Mouse (Mus musculus) forebrain, embryonic 16.5 days (tissue): ENCODE results near the gene Rai14. TPM values are rescaled to one million over a fixed set of nuclear protein-coding genes. Genes with fewer than 3 reads are reported as not detected.

Experiments
- ATAC-seq: fragments of 200-750 bp; cut with Nextera tagmentation; 2 replicates; pipeline ENCODE4 v1.8.0; 2017; ENCODE audit warnings: mild to moderate bottlenecking, moderate library complexity
- H3K27ac ChIP-seq: fragments of 300-500 bp; sonication (generic); 2 replicates; pipeline ENCODE4 v1.5.1; 2014; ENCODE audit warnings: low read length, control low read depth
- H3K27me3 ChIP-seq: fragments of 300-500 bp; sonication (generic); replicated peaks from 2 replicates; pipeline ENCODE4 v1.6.1; 2014; ENCODE audit warnings: low read length; ENCODE audit not compliant: control insufficient read depth, insufficient read depth
- H3K36me3 ChIP-seq: fragments of 300-500 bp; sonication (generic); 2 replicates; pipeline ENCODE4 v1.6.1; 2014; ENCODE audit not compliant: control insufficient read depth, insufficient read depth
- H3K4me1 ChIP-seq: fragments of 300-500 bp; sonication (generic); replicated peaks from 2 replicates; pipeline ENCODE4 v1.6.1; 2014; ENCODE audit warnings: low read length; ENCODE audit not compliant: control insufficient read depth, insufficient read depth
- H3K4me2 ChIP-seq: fragments of 300-500 bp; sonication (generic); 2 replicates; pipeline ENCODE4 v1.6.1; 2014; ENCODE audit warnings: mild to moderate bottlenecking, low read length, control low read depth
- H3K4me3 ChIP-seq: fragments of 300-500 bp; sonication (generic); replicated peaks from 2 replicates; pipeline ENCODE4 v1.5.1; 2014; ENCODE audit warnings: mild to moderate bottlenecking, low read length, control low read depth
- H3K9ac ChIP-seq: fragments of 300-500 bp; sonication (generic); replicated peaks from 2 replicates; pipeline ENCODE4 v1.6.1; 2014; ENCODE audit warnings: low read depth, low read length, control low read depth
- H3K9me3 ChIP-seq: fragments of 300-500 bp; sonication (generic); 2 replicates; pipeline ENCODE4 v1.6.1; 2016; ENCODE audit warnings: low read length; ENCODE audit not compliant: control insufficient read depth
- WGBS: fragments of 180-500 bp; shearing (Covaris S2); extraction: QIAGEN DNeasy Blood & Tissue Kit; methylation state at CpG from one replicate; pipeline ENCODE4 v1.1.7; 2014; 5-methylcytosine and 5-hydroxymethylcytosine counted together
- polyA plus RNA-seq: library from polyadenylated mRNA; unstranded; fragments of >200 nt; fragmentation: Nextera tagmentation; extraction: Ambion mirVana; gene quantifications from 2 replicates; pipeline ENCODE4 v1.2.1, GENCODE M21; 2015

Gene Rai14
- polyA plus RNA-seq, 1 experiment from 2014 or later, result 33.3 TPM

- H3K4me3 ChIP-seq, result no peak overlapping the region
- H3K27ac ChIP-seq, result no peak overlapping the region
- no peak overlapping the region for H3K4me2 ChIP-seq
- H3K9ac ChIP-seq, result no peak overlapping the region
- WGBS, result 72% methylated on average over 4 of the region's 4 CpGs
- H3K4me1 ChIP-seq, result peaks cover 3% of the 10 kb centered on the region; the same call in 1 of the 2 replicates
- no peaks in the 10 kb centered on the region for H3K36me3 ChIP-seq
- H3K9me3 ChIP-seq, result no peaks in the 10 kb centered on the region
- no peak for ATAC-seq
- no peaks in the 10 kb centered on the region for H3K27me3 ChIP-seq
Observed at GRCm38 (mm10) chr15:10671868-10672267, 42.6 kb downstream of the Rai14 start.

- no peak overlapping the region for H3K27ac ChIP-seq
- WGBS, result 84% methylated on average over 7 of the region's 7 CpGs
- no peak overlapping the region for H3K4me2 ChIP-seq
- no peak overlapping the region for H3K9ac ChIP-seq
- H3K9me3 ChIP-seq, result no peaks in the 10 kb centered on the region
- no peaks in the 10 kb centered on the region for H3K27me3 ChIP-seq
- peaks cover 3% of the 10 kb centered on the region; the same call in 1 of the 2 replicates for H3K4me1 ChIP-seq
- H3K36me3 ChIP-seq, result no peaks in the 10 kb centered on the region
- H3K4me3 ChIP-seq, result no peak overlapping the region
- ATAC-seq, result no peak
Observed at GRCm38 (mm10) chr15:10670107-10670506, 44.3 kb downstream of the Rai14 start.

GRCm38 (mm10) chr15:10668120-10668900 is 46.1 kb downstream of the Rai14 start:
- H3K27me3 ChIP-seq, result no peaks in the 10 kb centered on the region
- ATAC-seq, result no peak
- H3K27ac ChIP-seq, result no peak overlapping the region

GRCm38 (mm10) chr15:10665816-10666215 is 48.6 kb downstream of the Rai14 start:
- H3K4me3 ChIP-seq, result no peak overlapping the region
- H3K27ac ChIP-seq, result no peak overlapping the region
- 82% methylated on average over 8 of the region's 8 CpGs for WGBS
- H3K9me3 ChIP-seq, result no peaks in the 10 kb centered on the region
- 0 out of 2 replicates have a peak, but pooled peaks cover 4% of the 10 kb centered on the region for H3K4me1 ChIP-seq
- no peaks in the 10 kb centered on the region for H3K36me3 ChIP-seq
- ATAC-seq, result no peak
- no peak overlapping the region for H3K9ac ChIP-seq
- no peaks in the 10 kb centered on the region for H3K27me3 ChIP-seq
- H3K4me2 ChIP-seq, result no peak overlapping the region

More at GRCm38 (mm10) chr15:10668120-10668900, 46.1 kb downstream of the Rai14 start:
- H3K4me2 ChIP-seq, result no peak overlapping the region
- H3K36me3 ChIP-seq, result no peaks in the 10 kb centered on the region
- no peak overlapping the region for H3K9ac ChIP-seq
- H3K9me3 ChIP-seq, result no peaks in the 10 kb centered on the region
- 68% methylated on average over 10 of the region's 10 CpGs for WGBS
- no peaks in the 10 kb centered on the region for H3K4me1 ChIP-seq
- H3K4me3 ChIP-seq, result no peak overlapping the region

- Histone ChIP-seq H3K27me3 (no peaks in the 10 kb centered on the region), H3K36me3 (no peaks in the 10 kb centered on the region), H3K27ac (no peak overlapping the region), H3K9ac (no peak overlapping the region), H3K4me2 (no peak overlapping the region), H3K4me1 (0 out of 2 replicates have a peak, but pooled peaks cover 4% of the 10 kb centered on the region), H3K4me3 (no peak overlapping the region), H3K9me3 (no peaks in the 10 kb centered on the region)
- ATAC-seq, result no peak
- 92% methylated on average over 5 of the region's 5 CpGs for WGBS
Observed at GRCm38 (mm10) chr15:10664529-10664898, 49.9 kb downstream of the Rai14 start.

- H3K9me3 ChIP-seq, result no peaks in the 10 kb centered on the region
- 0 out of 2 replicates have a peak, but pooled peaks cover 4% of the 10 kb centered on the region for H3K4me1 ChIP-seq
- 78% methylated on average over 5 of the region's 5 CpGs for WGBS
- H3K9ac ChIP-seq, result no peak overlapping the region
- ATAC-seq, result no peak
- no peak overlapping the region for H3K4me3 ChIP-seq
- H3K27ac ChIP-seq, result no peak overlapping the region
- H3K27me3 ChIP-seq, result no peaks in the 10 kb centered on the region
- H3K4me2 ChIP-seq, result no peak overlapping the region
- no peaks in the 10 kb centered on the region for H3K36me3 ChIP-seq
Observed at GRCm38 (mm10) chr15:10663793-10664528, 50.5 kb downstream of the Rai14 start.

GRCm38 (mm10) chr15:10661961-10662606 is 52.3 kb downstream of the Rai14 start:
- 36% methylated on average over 3 of the region's 3 CpGs for WGBS
- no peak overlapping the region for H3K27ac ChIP-seq

GRCm38 (mm10) chr15:10658803-10659202 is 55.6 kb downstream of the Rai14 start:
- H3K36me3 ChIP-seq, result 0 out of 2 replicates have a peak, but pooled peaks cover 3% of the 10 kb centered on the region
- H3K4me3 ChIP-seq, result no peak overlapping the region
- ATAC-seq, result no peak
- no peak overlapping the region for H3K9ac ChIP-seq
- no peaks in the 10 kb centered on the region for H3K9me3 ChIP-seq
- peaks cover 14% of the 10 kb centered on the region for H3K4me1 ChIP-seq
- no peak overlapping the region for H3K4me2 ChIP-seq
- WGBS, result 89% methylated on average over 2 of the region's 2 CpGs
- H3K27ac ChIP-seq, result no peak overlapping the region
- no peaks in the 10 kb centered on the region for H3K27me3 ChIP-seq

More at GRCm38 (mm10) chr15:10661961-10662606, 52.3 kb downstream of the Rai14 start:
- Histone ChIP-seq H3K36me3 (0 out of 2 replicates have a peak, but pooled peaks cover 3% of the 10 kb centered on the region), H3K9ac (no peak overlapping the region), H3K4me2 (no peak overlapping the region), H3K27me3 (no peaks in the 10 kb centered on the region), H3K4me1 (0 out of 2 replicates have a peak, but pooled peaks cover 4% of the 10 kb centered on the region), H3K9me3 (no peaks in the 10 kb centered on the region), H3K4me3 (no peak overlapping the region)
- ATAC-seq, result peak; percentile 65

GRCm38 (mm10) chr15:10656146-10656545 is 58.3 kb downstream of the Rai14 start:
- Histone ChIP-seq H3K27ac (peak overlapping the region; percentile 77), H3K27me3 (no peaks in the 10 kb centered on the region), H3K9ac (no peak overlapping the region), H3K9me3 (no peaks in the 10 kb centered on the region), H3K4me2 (no peak overlapping the region), H3K4me1 (peaks cover 10% of the 10 kb centered on the region), H3K36me3 (0 out of 2 replicates have a peak, but pooled peaks cover 3% of the 10 kb centered on the region), H3K4me3 (no peak overlapping the region)
- peak; percentile 56 for ATAC-seq
- 18% methylated on average over 5 of the region's 5 CpGs for WGBS
